Mouse (Mus musculus): Measurements from ENCODE around the gene Slc1a3. TPM values are rescaled to one million over a fixed set of nuclear protein-coding genes. Genes with fewer than 3 reads are reported as not detected.

Slc1a3 gene
- polyA plus RNA-seq, 1 experiment from 2014 or later: 0.13 TPM

DNA sequence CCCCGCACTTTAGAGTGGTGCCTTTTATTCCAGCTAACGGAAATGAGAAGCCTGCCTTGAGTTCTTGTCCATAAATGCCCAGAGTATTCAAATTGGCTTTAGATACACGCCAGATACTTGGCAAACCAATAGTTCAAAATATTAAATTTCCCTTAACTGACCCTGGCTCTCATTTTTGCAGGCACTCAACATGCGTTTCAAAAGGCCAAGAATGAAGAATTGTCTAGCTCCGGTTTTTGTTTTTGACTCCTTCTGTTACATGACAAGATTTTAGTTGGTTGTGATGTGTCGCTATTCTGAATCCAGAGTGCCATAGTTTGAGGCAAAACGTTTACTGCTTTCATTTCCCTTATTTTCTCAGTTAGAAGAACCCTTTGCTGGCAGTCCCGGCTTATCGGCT, 28.1 kb downstream of the Slc1a3 start:
- Histone ChIP-seq H3K9me3 (ENCODE audit: low read length) (no peaks in the 10 kb centered on the region), H3K36me3 (replicated peaks; ENCODE audit: insufficient read depth, low read length) (no peaks in the 10 kb centered on the region), H3K27me3 (ENCODE audit: insufficient read depth, low read length) (no peaks in the 10 kb centered on the region), H3K4me1 (ENCODE audit: insufficient read depth) (no peaks in the 10 kb centered on the region), H3K4me2 (ENCODE audit: low read depth, low read length) (no peak overlapping the region), H3K4me3 (ENCODE audit: low read depth, low read length) (no peak overlapping the region), H3K9ac (replicated peaks) (no peak overlapping the region), H3K27ac (ENCODE audit: low read depth) (no peak overlapping the region)
- ATAC-seq (no peak), DNase-seq (no peak)
- TF ChIP-seq CTCF (IDR thresholded peaks at IDR 0.05; ENCODE audit: low read depth) (no peak), EP300 (IDR thresholded peaks at IDR 0.05; ENCODE audit: low read depth) (no peak)
- 76% methylated on average over 9 of the region's 9 CpGs for WGBS (ENCODE audit: insufficient replicate concordance)

DNA sequence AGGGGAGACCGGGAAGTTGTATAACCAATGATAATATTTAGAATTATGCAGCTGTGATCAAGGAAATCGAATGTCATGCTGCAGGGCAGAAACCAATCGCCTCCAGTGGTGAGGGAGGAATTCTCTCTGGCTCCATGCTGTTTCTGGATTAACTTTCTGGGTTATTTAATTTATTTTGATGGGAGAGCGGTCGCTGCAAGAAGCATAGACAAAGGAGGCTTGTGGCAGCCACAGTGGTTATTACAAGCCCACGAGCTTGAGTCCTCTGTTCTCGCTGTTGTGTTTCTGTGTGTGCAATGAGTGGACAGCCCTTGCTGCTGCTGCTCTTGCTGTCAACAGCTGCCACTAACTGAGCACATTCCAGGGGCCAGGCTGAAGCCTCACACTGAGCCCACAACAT, 28.6 kb downstream of the Slc1a3 start:
- TF ChIP-seq CTCF (IDR thresholded peaks at IDR 0.05; ENCODE audit: low read depth) (no peak), EP300 (IDR thresholded peaks at IDR 0.05; ENCODE audit: low read depth) (no peak)
- Histone ChIP-seq H3K36me3 (replicated peaks; ENCODE audit: insufficient read depth, low read length) (no peaks in the 10 kb centered on the region), H3K9me3 (ENCODE audit: low read length) (no peaks in the 10 kb centered on the region), H3K27me3 (ENCODE audit: insufficient read depth, low read length) (no peaks in the 10 kb centered on the region), H3K27ac (ENCODE audit: low read depth) (no peak overlapping the region), H3K9ac (replicated peaks) (no peak overlapping the region), H3K4me3 (ENCODE audit: low read depth, low read length) (no peak overlapping the region), H3K4me2 (ENCODE audit: low read depth, low read length) (no peak overlapping the region), H3K4me1 (ENCODE audit: insufficient read depth) (no peaks in the 10 kb centered on the region)
- DNase-seq: no peak
- 83% methylated on average over 7 of the region's 7 CpGs for WGBS (ENCODE audit: insufficient replicate concordance)
- no peak for ATAC-seq

DNA sequence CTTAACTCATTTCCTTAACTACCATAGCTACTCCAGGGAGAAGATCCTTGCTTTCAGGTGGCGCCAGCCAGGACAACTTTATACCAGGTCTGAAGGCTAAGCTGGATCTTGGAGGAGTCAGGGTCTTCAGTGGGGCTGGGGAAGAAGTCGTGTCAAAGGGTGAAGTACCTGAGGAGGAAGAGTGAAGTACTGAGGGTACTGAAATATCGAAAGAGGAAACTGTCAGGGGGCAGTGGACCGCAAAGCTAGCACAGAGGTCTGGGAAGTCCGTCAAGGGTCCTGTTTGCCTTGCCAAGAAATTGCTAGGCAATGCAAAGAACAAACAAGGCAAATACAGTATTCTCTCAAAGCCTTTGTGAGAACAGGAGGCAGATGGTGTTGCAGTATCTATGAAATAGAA, 29.6 kb downstream of the Slc1a3 start:
- H3K4me2 ChIP-seq (ENCODE audit: low read depth, low read length): no peak overlapping the region
- H3K4me3 ChIP-seq (ENCODE audit: low read depth, low read length): no peak overlapping the region
- 62% methylated on average over 5 of the region's 5 CpGs for WGBS (ENCODE audit: insufficient replicate concordance)
- DNase-seq (no peak), ATAC-seq (no peak)
- TF ChIP-seq EP300 (IDR thresholded peaks at IDR 0.05; ENCODE audit: low read depth) (no peak), CTCF (IDR thresholded peaks at IDR 0.05; ENCODE audit: low read depth) (no peak)
- no peaks in the 10 kb centered on the region for H3K4me1 ChIP-seq (ENCODE audit: insufficient read depth)
- H3K9ac ChIP-seq (replicated peaks): no peak overlapping the region
- no peaks in the 10 kb centered on the region for H3K27me3 ChIP-seq (ENCODE audit: insufficient read depth, low read length)
- H3K9me3 ChIP-seq (ENCODE audit: low read length): no peaks in the 10 kb centered on the region
- H3K36me3 ChIP-seq (replicated peaks; ENCODE audit: insufficient read depth, low read length): no peaks in the 10 kb centered on the region
- no peak overlapping the region for H3K27ac ChIP-seq (ENCODE audit: low read depth)

DNA sequence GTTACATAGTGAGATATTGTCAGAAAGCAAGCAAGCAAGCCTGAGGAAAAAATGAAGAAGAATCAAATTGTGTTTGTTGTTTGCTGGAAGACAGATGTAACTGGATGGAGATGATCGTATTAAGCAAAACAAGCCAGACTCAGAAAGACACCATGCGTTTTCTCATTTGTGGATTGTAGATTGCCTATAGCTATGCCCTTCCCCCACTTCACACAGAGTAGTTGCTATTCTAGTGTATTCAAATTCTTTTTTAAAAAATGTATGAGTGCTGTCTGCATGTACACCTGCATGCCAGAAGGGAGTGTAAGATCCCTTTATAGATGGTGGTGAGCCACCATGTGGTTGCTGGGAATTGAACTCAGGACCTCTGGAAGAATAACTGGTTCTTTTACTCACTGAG, 33.6 kb downstream of the Slc1a3 start:
- no peak overlapping the region for H3K4me2 ChIP-seq (ENCODE audit: low read depth, low read length)
- H3K9ac ChIP-seq (replicated peaks): no peak overlapping the region
- H3K27ac ChIP-seq (ENCODE audit: low read depth): no peak overlapping the region
- no peak for DNase-seq
- H3K36me3 ChIP-seq (replicated peaks; ENCODE audit: insufficient read depth, low read length): no peaks in the 10 kb centered on the region
- TF ChIP-seq CTCF (IDR thresholded peaks at IDR 0.05; ENCODE audit: low read depth): no peak
- no peak for TF ChIP-seq EP300 (IDR thresholded peaks at IDR 0.05; ENCODE audit: low read depth)
- no peak overlapping the region for H3K4me3 ChIP-seq (ENCODE audit: low read depth, low read length)
- 86% methylated on average over 2 of the region's 2 CpGs for WGBS (ENCODE audit: insufficient replicate concordance)
- no peaks in the 10 kb centered on the region for H3K27me3 ChIP-seq (ENCODE audit: insufficient read depth, low read length)
- H3K4me1 ChIP-seq (ENCODE audit: insufficient read depth): no peaks in the 10 kb centered on the region
- no peak for ATAC-seq
- H3K9me3 ChIP-seq (ENCODE audit: low read length): no peaks in the 10 kb centered on the region

DNA sequence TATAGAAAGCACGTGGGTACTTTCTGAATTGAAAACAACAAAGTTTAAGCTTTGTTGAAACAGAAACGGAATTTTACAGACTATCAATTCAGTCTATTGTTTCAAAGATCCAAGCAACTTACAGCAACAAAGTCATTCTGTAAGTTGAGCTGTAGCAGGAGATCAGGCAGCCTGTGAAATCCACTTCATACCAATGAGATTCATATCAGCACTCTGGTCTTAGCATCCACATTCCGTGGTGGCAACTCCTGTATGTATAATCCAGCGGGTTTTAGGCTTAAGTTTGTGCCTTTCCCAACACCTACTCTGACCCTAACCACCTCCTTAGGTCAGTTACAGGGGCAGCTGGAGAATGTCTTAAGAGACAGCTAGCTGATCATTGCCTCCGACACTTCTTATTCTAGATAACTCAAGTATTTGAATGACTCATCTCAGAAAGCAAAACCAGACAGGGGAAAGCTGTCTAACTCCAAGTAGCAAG, 34.3 kb downstream of the Slc1a3 start:
- Histone ChIP-seq H3K4me3 (ENCODE audit: low read depth, low read length) (no peak overlapping the region), H3K27me3 (ENCODE audit: insufficient read depth, low read length) (no peaks in the 10 kb centered on the region), H3K27ac (ENCODE audit: low read depth) (no peak overlapping the region), H3K4me2 (ENCODE audit: low read depth, low read length) (no peak overlapping the region), H3K9ac (replicated peaks) (no peak overlapping the region), H3K9me3 (ENCODE audit: low read length) (no peaks in the 10 kb centered on the region), H3K4me1 (ENCODE audit: insufficient read depth) (no peaks in the 10 kb centered on the region), H3K36me3 (replicated peaks; ENCODE audit: insufficient read depth, low read length) (no peaks in the 10 kb centered on the region)
- DNase-seq: no peak
- no peak for ATAC-seq
- no peak for TF ChIP-seq CTCF (IDR thresholded peaks at IDR 0.05; ENCODE audit: low read depth)
- no peak for TF ChIP-seq EP300 (IDR thresholded peaks at IDR 0.05; ENCODE audit: low read depth)
- WGBS (ENCODE audit: insufficient replicate concordance): 68% methylated on average over 5 of the region's 5 CpGs

DNA sequence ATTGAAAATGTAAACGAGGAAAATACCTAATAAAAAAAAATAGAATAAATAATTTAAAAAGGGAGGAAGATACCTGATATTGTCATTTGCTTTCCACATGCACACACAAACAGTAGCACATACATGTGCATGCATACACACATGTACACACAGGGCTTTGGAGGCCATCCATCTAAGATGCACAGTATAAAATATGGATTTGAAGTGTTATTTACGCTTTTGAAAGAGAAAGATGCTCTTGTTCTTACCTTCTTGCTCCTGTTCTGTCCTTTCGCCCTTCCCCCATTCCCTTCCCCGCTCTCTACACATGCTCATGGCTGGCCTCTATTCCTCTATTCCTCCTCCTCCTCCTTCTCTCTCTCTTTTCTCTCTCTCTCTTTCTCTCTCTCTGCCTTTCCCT, 34.9 kb downstream of the Slc1a3 start:
- no peak for TF ChIP-seq CTCF (IDR thresholded peaks at IDR 0.05; ENCODE audit: low read depth)
- no peak for TF ChIP-seq EP300 (IDR thresholded peaks at IDR 0.05; ENCODE audit: low read depth)
- Histone ChIP-seq H3K4me2 (ENCODE audit: low read depth, low read length) (no peak overlapping the region), H3K27ac (ENCODE audit: low read depth) (no peak overlapping the region), H3K9ac (replicated peaks) (no peak overlapping the region), H3K4me1 (ENCODE audit: insufficient read depth) (no peaks in the 10 kb centered on the region), H3K4me3 (ENCODE audit: low read depth, low read length) (no peak overlapping the region), H3K27me3 (ENCODE audit: insufficient read depth, low read length) (no peaks in the 10 kb centered on the region), H3K36me3 (replicated peaks; ENCODE audit: insufficient read depth, low read length) (no peaks in the 10 kb centered on the region), H3K9me3 (ENCODE audit: low read length) (no peaks in the 10 kb centered on the region)
- ATAC-seq (no peak), DNase-seq (no peak)
- 78% methylated on average over 4 of the region's 4 CpGs for WGBS (ENCODE audit: insufficient replicate concordance)

GRCm38 (mm10) chr15:8672532-8672931, 38.0 kb downstream of the Slc1a3 start:
- H3K27ac ChIP-seq (ENCODE audit: low read depth): no peak overlapping the region
- ATAC-seq (no peak), DNase-seq (no peak)
- TF ChIP-seq EP300 (IDR thresholded peaks at IDR 0.05; ENCODE audit: low read depth) (no peak), CTCF (IDR thresholded peaks at IDR 0.05; ENCODE audit: low read depth) (no peak)
- no peak overlapping the region for H3K9ac ChIP-seq (replicated peaks)
- no peaks in the 10 kb centered on the region for H3K36me3 ChIP-seq (replicated peaks; ENCODE audit: insufficient read depth, low read length)
- no peak overlapping the region for H3K4me3 ChIP-seq (ENCODE audit: low read depth, low read length)
- WGBS (ENCODE audit: insufficient replicate concordance): 72% methylated on average over 5 of the region's 5 CpGs
- H3K9me3 ChIP-seq (ENCODE audit: low read length): no peaks in the 10 kb centered on the region
- no peaks in the 10 kb centered on the region for H3K27me3 ChIP-seq (ENCODE audit: insufficient read depth, low read length)
- H3K4me2 ChIP-seq (ENCODE audit: low read depth, low read length): no peak overlapping the region
- H3K4me1 ChIP-seq (ENCODE audit: insufficient read depth): no peaks in the 10 kb centered on the region
